Mouse (Mus musculus) adrenal gland, adult 18-20 months (tissue): ENCODE results near the gene Bsph1. TPM values are rescaled to one million over a fixed set of nuclear protein-coding genes. Genes with fewer than 3 reads are reported as not detected.
"Not testable (repeated sequence)": the region's sequence is repeated elsewhere in the genome, so short reads cannot be mapped to it uniquely, and the experiment has no call there.

Experiments used
- DNase-seq, 2 experiments: peaks; one replicate each; pipeline ENCODE4 v3.0.0; 2021 to 2022; ENCODE audit warnings: low spot score in 2 of 2
- long read RNA-seq, 2 experiments: library from polyadenylated mRNA; stranded (forward); transcript quantifications; one replicate each; pipeline ENCODE4 v2.0.0; 2021
- total RNA-seq, 2 experiments: library from RNA; stranded (reverse); gene quantifications; 1 replicate in 1 of 2; 2 replicates in 1 of 2; pipeline ENCODE4 v1.2.3; 2021

Bsph1 gene
- not detected for total RNA-seq
- long read RNA-seq, experiment 1, result 0 reads
- long read RNA-seq, experiment 2, result 0 reads

- DNase-seq, result not testable (repeated sequence)
Measured at GRCm38 (mm10) chr7:13450541-13450940, at the start of gene Bsph1. Bsph1 (plus strand) TSS chr7:13450841.

GRCm38 (mm10) chr7:13511539-13511938 lies 60.9 kb downstream of the Bsph1 start:
- DNase-seq, result peak; percentile 21 to 23

Other genes with a start within 250 kb of the Bsph1 start
- gene Vmn1r89, start 237.8 kb upstream of the Bsph1 start, total RNA-seq, result not detected
- 1 to 10 TPM; 6.6 to 9.8 TPM for gene Lig1, start 173.6 kb upstream of the Bsph1 start, total RNA-seq
- 1 to 10 TPM; 8.4 to 9.6 TPM for gene Zswim9, start 172.1 kb upstream of the Bsph1 start, total RNA-seq
- gene Pla2g4c, start 126.2 kb upstream of the Bsph1 start, total RNA-seq, result under 1 TPM; 0.20 to 0.38 TPM
- gene Cabp5, start 52.7 kb upstream of the Bsph1 start, total RNA-seq, result not detected
- not detected for gene Bsph2, start 120.2 kb downstream of the Bsph1 start, total RNA-seq
- gene Sult2a5, start 173.1 kb downstream of the Bsph1 start, total RNA-seq, result not detected